Mouse (Mus musculus) heart, adult 8-10 months (tissue): ENCODE results near the gene Gabbr2. TPM values are rescaled to one million over a fixed set of nuclear protein-coding genes. Genes with fewer than 3 reads are reported as not detected.

Source experiments
- DNase-seq: peaks from one replicate; pipeline ENCODE4 v3.0.0; 2022; ENCODE audit warnings: low spot score
- total RNA-seq, 4 experiments: library from RNA; stranded (reverse); gene quantifications; 2 replicates each; pipeline ENCODE4 v1.2.4; 2022

Gabbr2 gene
- total RNA-seq, 4 experiments from 2014 or later: 0.03 to 0.52 (median 0.18) TPM

- no peak for DNase-seq
Observed at GRCm38 (mm10) chr4:46770635-46771034, 221.0 kb downstream of the Gabbr2 start.

GRCm38 (mm10) chr4:46770090-46770489 is 221.6 kb downstream of the Gabbr2 start:
- DNase-seq: no peak

GRCm38 (mm10) chr4:46766326-46766725 is 225.3 kb downstream of the Gabbr2 start:
- no peak for DNase-seq

- DNase-seq: no peak
Observed at GRCm38 (mm10) chr4:46759838-46760237, 231.8 kb downstream of the Gabbr2 start.

GRCm38 (mm10) chr4:46758340-46759041 is 233.2 kb downstream of the Gabbr2 start:
- DNase-seq: no peak

- DNase-seq: no peak
Observed at GRCm38 (mm10) chr4:46754407-46755194, 237.1 kb downstream of the Gabbr2 start.

GRCm38 (mm10) chr4:46752306-46752705 is 239.4 kb downstream of the Gabbr2 start:
- no peak for DNase-seq

GRCm38 (mm10) chr4:46749015-46749414 is 242.7 kb downstream of the Gabbr2 start:
- DNase-seq: no peak

GRCm38 (mm10) chr4:46747007-46747746 is 244.5 kb downstream of the Gabbr2 start:
- no peak for DNase-seq

GRCm38 (mm10) chr4:46745536-46745935 is 246.1 kb downstream of the Gabbr2 start:
- no peak for DNase-seq

GRCm38 (mm10) chr4:46744583-46745155 is 247.0 kb downstream of the Gabbr2 start:
- peak; percentile 24 for DNase-seq

- no peak for DNase-seq
Observed at GRCm38 (mm10) chr4:46742601-46743000, 249.1 kb downstream of the Gabbr2 start.

GRCm38 (mm10) chr4:46736910-46737511 is 254.7 kb downstream of the Gabbr2 start:
- no peak for DNase-seq

- DNase-seq: no peak
Observed at GRCm38 (mm10) chr4:46734906-46735305, 256.8 kb downstream of the Gabbr2 start.

- DNase-seq: no peak
Observed at GRCm38 (mm10) chr4:46731590-46731989, 260.1 kb downstream of the Gabbr2 start.

GRCm38 (mm10) chr4:46729306-46730042 is 262.2 kb downstream of the Gabbr2 start:
- DNase-seq: no peak

GRCm38 (mm10) chr4:46728231-46728630 is 263.4 kb downstream of the Gabbr2 start:
- DNase-seq: no peak

GRCm38 (mm10) chr4:46727153-46727552 is 264.5 kb downstream of the Gabbr2 start:
- no peak for DNase-seq

- no peak for DNase-seq
Observed at GRCm38 (mm10) chr4:46720821-46721557, 270.7 kb downstream of the Gabbr2 start.

- DNase-seq: no peak
Observed at GRCm38 (mm10) chr4:46720070-46720469, 271.6 kb downstream of the Gabbr2 start.
